Mouse (Mus musculus): ENCODE results near the gene Kmt5b. TPM values are rescaled to one million over a fixed set of nuclear protein-coding genes. Genes with fewer than 3 reads are reported as not detected.
A peak's percentile ranks its signal among the peaks of the same experiment; 100 is the strongest.

Kmt5b gene
- polyA plus RNA-seq, 2 experiments, result 25.2 to 36.5 TPM

DNA sequence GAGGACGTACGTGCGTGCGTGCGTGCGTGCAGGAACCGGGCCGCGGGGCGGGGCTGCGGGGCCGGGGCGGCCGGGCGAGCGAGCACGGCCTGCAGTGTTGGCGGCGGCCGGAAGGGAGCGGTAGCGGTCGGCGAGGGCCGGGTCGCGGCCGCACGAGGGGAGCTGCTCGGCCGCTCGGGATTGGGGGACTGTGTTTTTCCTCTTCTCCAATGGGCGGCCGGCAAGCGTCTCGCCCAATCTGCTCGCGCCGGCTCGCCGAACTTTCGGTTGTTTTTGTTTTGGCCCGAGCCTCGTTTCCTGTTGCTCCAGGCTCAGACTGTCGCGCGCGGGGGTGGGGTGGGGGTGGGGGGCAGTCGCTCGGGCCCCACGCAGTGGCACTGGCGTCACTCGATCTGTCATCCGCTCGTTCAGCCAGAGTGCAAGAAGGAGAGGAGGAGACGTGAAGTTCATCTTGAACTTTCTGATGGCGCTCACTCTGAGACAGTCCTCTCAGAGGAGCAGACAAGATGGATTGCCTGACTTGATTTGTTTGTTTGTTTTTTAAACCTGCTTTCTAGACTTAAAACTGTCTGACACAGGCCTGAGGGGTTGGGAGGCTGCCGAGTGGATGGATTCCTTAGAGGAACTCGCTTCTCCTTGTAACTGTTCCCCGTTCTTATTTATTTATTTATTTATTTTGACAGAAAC, 1.6 kb downstream of the Kmt5b start:
- Histone ChIP-seq H3K4me1 (ENCODE audit: control insufficient read depth, insufficient read depth, low read length) (peaks cover 8% of the 10 kb centered on the region), H3K9me3 (ENCODE audit: control insufficient read depth, low read length) (no peaks in the 10 kb centered on the region), H3K36me3 (ENCODE audit: control insufficient read depth, insufficient read depth, low read length) (0 out of 2 replicates have a peak, but pooled peaks cover 7% of the 10 kb centered on the region), H3K27ac (replicated peaks; ENCODE audit: low read depth, low read length) (peak overlapping the region; percentile 100), H3K4me3 (replicated peaks; ENCODE audit: low read length) (peak overlapping the region; percentile 97), H3K9ac (ENCODE audit: low read depth, low read length, severe bottlenecking) (peak overlapping the region; percentile 100), H3K27me3 (ENCODE audit: control insufficient read depth, insufficient read depth, low read length) (no peaks in the 10 kb centered on the region), H3K4me2 (replicated peaks; ENCODE audit: low read depth, low read length, severe bottlenecking) (peak overlapping the region; percentile 95)
- peak; percentile 89 for ATAC-seq (ENCODE audit: low FRiP score, low read depth)
- TF ChIP-seq POLR2A (IDR thresholded peaks at IDR 0.05; ENCODE audit: borderline replicate concordance, extremely low read depth, insufficient read depth, insufficient read length), result no peak
- DNase-seq (ENCODE audit: low spot score), result peak; percentile 91
- WGBS, result under 1% methylated on average over 34 of the region's 60 CpGs

DNA sequence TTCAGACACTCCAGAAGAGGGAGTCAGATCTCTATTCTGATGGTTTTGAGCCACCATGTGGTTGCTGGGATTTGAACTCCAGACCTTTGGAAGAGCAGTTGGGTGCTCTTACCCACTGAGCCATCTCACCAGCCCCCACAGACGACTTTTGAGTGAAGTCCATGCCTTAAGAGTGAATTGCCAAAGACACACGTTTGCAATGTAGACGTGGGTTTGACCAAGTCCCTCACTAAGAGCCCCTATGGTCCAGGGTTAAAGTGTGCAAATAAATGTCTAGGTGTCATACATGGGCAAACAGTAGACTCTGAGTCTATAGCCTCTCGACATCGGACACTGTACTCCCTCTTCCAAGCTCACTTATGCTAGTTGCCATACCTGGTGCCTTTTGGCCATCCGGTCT, 2.3 kb downstream of the Kmt5b start:
- DNase-seq (ENCODE audit: low spot score) (no peak), ATAC-seq (ENCODE audit: low FRiP score, low read depth) (no peak)
- peaks cover 14% of the 10 kb centered on the region; the same call in 1 of the 2 replicates for H3K36me3 ChIP-seq (ENCODE audit: control insufficient read depth, insufficient read depth, low read length)
- no peaks in the 10 kb centered on the region for H3K27me3 ChIP-seq (ENCODE audit: control insufficient read depth, insufficient read depth, low read length)
- no peak for TF ChIP-seq POLR2A (IDR thresholded peaks at IDR 0.05; ENCODE audit: borderline replicate concordance, extremely low read depth, insufficient read depth, insufficient read length)
- H3K9ac ChIP-seq (ENCODE audit: low read depth, low read length, severe bottlenecking), result no peak overlapping the region
- peaks cover 8% of the 10 kb centered on the region for H3K4me1 ChIP-seq (ENCODE audit: control insufficient read depth, insufficient read depth, low read length)
- 87% methylated on average over 6 of the region's 6 CpGs for WGBS
- H3K4me2 ChIP-seq (replicated peaks; ENCODE audit: low read depth, low read length, severe bottlenecking), result peak overlapping the region; percentile 95
- H3K27ac ChIP-seq (replicated peaks; ENCODE audit: low read depth, low read length), result no peak overlapping the region
- peak overlapping the region; percentile 97 for H3K4me3 ChIP-seq (replicated peaks; ENCODE audit: low read length)
- no peaks in the 10 kb centered on the region for H3K9me3 ChIP-seq (ENCODE audit: control insufficient read depth, low read length)

DNA sequence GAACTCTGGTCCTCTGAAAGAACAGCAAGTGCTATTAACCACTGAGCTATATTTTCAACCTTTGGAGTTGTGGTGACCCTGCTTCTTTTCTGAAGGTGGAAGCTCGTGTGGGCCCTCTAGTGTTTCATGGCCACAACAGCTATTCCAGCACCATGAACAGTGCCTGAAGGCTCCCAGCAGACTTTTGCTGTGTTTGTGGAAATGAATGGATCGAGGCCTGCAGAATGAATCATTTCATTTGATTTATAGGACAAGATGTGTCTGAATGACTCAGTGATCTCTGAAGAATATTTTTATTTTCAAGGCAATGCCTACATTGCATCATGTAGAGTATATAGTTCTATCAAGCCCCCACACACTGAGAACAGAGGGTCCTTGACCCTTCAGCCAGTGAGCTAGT, 6.9 kb downstream of the Kmt5b start:
- H3K27ac ChIP-seq (replicated peaks; ENCODE audit: low read depth, low read length), result no peak overlapping the region
- TF ChIP-seq POLR2A (IDR thresholded peaks at IDR 0.05; ENCODE audit: borderline replicate concordance, extremely low read depth, insufficient read depth, insufficient read length), result no peak
- no peak overlapping the region for H3K9ac ChIP-seq (ENCODE audit: low read depth, low read length, severe bottlenecking)
- H3K4me1 ChIP-seq (ENCODE audit: control insufficient read depth, insufficient read depth, low read length), result no peaks in the 10 kb centered on the region
- H3K4me3 ChIP-seq (replicated peaks; ENCODE audit: low read length), result no peak overlapping the region
- H3K9me3 ChIP-seq (ENCODE audit: control insufficient read depth, low read length), result no peaks in the 10 kb centered on the region
- no peak overlapping the region for H3K4me2 ChIP-seq (replicated peaks; ENCODE audit: low read depth, low read length, severe bottlenecking)
- ATAC-seq (ENCODE audit: low FRiP score, low read depth), result no peak
- WGBS, result 76% methylated on average over 2 of the region's 2 CpGs
- H3K27me3 ChIP-seq (ENCODE audit: control insufficient read depth, insufficient read depth, low read length), result no peaks in the 10 kb centered on the region
- DNase-seq (ENCODE audit: low spot score), result no peak
- peaks cover 16% of the 10 kb centered on the region for H3K36me3 ChIP-seq (ENCODE audit: control insufficient read depth, insufficient read depth, low read length)

DNA sequence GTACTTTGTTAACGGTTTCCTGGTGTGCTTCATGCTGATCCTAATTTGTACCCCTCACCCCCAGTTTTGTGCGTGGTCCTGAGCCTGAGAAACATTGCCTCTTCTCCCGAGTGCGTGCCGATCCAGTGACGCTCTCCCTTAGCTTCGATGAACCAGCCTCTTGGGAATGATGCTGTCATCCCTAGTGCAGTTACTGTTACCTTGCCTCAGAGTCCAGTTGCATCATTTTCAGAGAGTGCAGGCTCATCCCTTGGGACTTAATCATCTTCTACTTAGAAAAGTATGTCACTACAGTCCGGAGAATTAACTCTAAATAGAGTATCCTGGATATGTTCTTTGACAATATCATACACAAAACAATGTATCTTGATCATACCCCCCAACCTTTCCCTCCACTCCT, 11.5 kb downstream of the Kmt5b start:
- Histone ChIP-seq H3K27ac (replicated peaks; ENCODE audit: low read depth, low read length) (no peak overlapping the region), H3K9ac (ENCODE audit: low read depth, low read length, severe bottlenecking) (no peak overlapping the region), H3K9me3 (ENCODE audit: control insufficient read depth, low read length) (no peaks in the 10 kb centered on the region), H3K36me3 (ENCODE audit: control insufficient read depth, insufficient read depth, low read length) (peaks cover 29% of the 10 kb centered on the region), H3K4me1 (ENCODE audit: control insufficient read depth, insufficient read depth, low read length) (no peaks in the 10 kb centered on the region), H3K4me2 (replicated peaks; ENCODE audit: low read depth, low read length, severe bottlenecking) (no peak overlapping the region), H3K27me3 (ENCODE audit: control insufficient read depth, insufficient read depth, low read length) (no peaks in the 10 kb centered on the region), H3K4me3 (replicated peaks; ENCODE audit: low read length) (no peak overlapping the region)
- WGBS, result 90% methylated on average over 8 of the region's 8 CpGs
- no peak for TF ChIP-seq POLR2A (IDR thresholded peaks at IDR 0.05; ENCODE audit: borderline replicate concordance, extremely low read depth, insufficient read depth, insufficient read length)
- DNase-seq (ENCODE audit: low spot score) (no peak), ATAC-seq (ENCODE audit: low FRiP score, low read depth) (no peak)

DNA sequence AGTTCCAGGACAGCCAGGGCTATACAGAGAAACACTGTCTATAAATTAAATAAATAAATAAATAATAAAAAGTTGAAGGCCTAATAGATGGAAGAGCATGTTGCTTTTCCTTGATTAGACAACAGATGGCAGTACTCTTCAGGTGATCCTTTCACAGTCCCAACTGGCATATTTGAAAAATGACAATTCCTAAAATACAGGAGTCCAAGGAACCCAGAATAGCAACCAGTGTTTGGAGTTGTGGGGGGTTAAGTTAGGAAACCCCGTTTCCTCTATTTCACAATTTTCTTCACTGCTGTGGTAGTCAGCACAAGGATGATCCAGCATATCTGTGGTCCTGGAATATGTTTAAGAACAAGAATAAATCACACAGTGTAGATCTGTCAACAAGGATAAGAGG, 22.9 kb downstream of the Kmt5b start:
- Histone ChIP-seq H3K4me1 (ENCODE audit: control insufficient read depth, insufficient read depth, low read length) (no peaks in the 10 kb centered on the region), H3K36me3 (ENCODE audit: control insufficient read depth, insufficient read depth, low read length) (peaks cover 69% of the 10 kb centered on the region), H3K27me3 (ENCODE audit: control insufficient read depth, insufficient read depth, low read length) (no peaks in the 10 kb centered on the region), H3K27ac (replicated peaks; ENCODE audit: low read depth, low read length) (no peak overlapping the region), H3K4me2 (replicated peaks; ENCODE audit: low read depth, low read length, severe bottlenecking) (no peak overlapping the region), H3K9ac (ENCODE audit: low read depth, low read length, severe bottlenecking) (no peak overlapping the region), H3K9me3 (ENCODE audit: control insufficient read depth, low read length) (no peaks in the 10 kb centered on the region), H3K4me3 (replicated peaks; ENCODE audit: low read length) (no peak overlapping the region)
- DNase-seq (ENCODE audit: low spot score), result peak; percentile 14
- WGBS, result 92% methylated on average over 1 of the region's 1 CpGs
- no peak for TF ChIP-seq POLR2A (IDR thresholded peaks at IDR 0.05; ENCODE audit: borderline replicate concordance, extremely low read depth, insufficient read depth, insufficient read length)
- ATAC-seq (ENCODE audit: low FRiP score, low read depth), result no peak

All from limb, embryonic 14.5 days (tissue).